Mouse (Mus musculus) cerebellum, postnatal 36 days (tissue): ENCODE data around the gene Glcci1.

Experiments used
- DNase-seq, 2 experiments: peaks; one replicate each; pipeline ENCODE4 v3.0.0; 2021 to 2022; ENCODE audit warnings: mixed read lengths in 2 of 2

The Glcci1 gene

DNA sequence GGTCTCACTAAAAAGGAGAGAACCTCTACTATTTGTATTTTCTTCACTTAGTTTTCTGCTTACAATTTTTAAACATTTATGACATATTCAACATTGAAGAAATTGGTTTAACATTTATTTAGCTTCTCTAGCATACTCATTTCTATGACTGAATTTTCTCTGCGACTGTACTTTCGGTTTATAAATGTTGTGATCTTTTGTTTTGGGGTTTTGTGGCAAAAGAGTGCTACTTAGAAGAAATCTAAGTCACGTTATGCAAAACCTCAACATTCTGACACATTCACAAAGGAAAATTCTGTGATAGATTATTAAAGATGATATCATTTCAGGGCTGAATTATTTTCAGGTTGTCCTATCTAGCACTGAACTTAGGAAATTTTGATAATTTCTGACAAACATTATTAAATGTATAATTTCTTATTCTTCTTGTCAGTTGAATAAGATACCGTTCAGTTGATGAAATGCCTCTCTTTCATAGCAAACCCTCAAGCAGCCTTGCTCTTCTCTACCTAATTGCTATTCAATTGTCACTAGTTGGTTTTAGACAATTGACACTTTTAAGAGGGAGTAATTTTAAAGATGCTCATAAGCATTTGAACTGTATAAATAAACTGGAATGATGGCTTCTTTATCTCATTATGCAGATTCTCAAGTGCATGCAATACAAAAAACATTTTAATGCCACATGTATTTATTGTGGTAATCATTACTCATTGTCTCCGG is 47.6 kb downstream of the Glcci1 start:
- no peak for DNase-seq

DNA sequence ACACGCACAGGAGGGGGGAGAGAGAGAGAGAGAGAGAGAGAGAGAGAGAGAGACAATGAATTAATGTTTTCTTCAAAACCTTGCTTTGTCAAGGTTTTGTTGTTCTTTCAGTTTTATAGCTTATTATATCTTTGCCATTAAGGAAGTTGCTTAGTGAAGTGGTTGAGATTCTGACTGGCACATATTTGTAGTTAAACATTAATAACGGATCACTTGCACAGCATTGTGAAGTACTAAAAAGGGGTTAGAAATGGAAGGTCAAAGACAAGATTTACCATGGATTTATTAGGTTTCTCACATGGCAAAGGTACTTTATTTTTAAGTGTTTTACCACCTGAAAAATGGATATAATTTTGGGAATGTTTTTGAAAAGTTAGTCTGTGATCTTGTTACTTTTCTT is 51.3 kb downstream of the Glcci1 start:
- DNase-seq = no peak

DNA sequence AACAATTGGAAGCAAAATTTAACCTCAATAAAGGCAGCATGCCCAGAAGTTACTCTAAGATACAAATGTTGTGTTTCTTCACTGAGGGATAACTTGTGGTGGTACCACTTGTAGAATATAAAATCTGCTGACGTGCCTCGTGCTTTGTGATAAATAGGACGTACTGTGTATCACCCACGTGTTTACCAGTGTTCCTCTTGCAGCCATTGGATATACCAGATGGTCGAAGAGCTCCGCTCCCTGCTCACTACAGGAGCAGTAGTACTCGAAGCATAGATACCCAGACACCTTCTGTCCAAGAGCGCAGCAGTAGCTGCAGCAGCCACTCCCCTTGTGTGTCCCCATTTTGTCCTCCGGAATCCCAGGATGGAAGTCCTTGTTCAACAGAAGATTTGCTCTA is 73.0 kb downstream of the Glcci1 start:
- peak; percentile 14 to 23 for DNase-seq

DNA sequence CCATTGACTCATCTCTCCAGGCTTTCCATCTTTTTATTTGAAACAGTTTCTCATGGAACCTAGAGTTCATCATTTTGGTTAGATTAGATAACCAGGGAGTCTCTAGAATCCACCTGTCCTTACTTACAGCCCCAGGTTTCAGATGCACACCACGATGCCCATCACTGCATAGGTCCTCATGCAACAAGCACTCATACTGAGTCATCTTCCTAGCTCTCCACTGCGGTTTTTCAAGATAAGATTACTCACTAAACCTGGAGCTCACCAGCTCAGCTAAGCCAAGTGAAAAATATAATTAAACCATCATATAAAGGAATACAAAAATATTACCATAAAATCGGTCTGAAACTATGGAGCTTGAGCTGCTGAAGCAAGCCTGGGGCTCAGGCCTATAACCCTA is 74.5 kb downstream of the Glcci1 start:
- DNase-seq = no peak

DNA sequence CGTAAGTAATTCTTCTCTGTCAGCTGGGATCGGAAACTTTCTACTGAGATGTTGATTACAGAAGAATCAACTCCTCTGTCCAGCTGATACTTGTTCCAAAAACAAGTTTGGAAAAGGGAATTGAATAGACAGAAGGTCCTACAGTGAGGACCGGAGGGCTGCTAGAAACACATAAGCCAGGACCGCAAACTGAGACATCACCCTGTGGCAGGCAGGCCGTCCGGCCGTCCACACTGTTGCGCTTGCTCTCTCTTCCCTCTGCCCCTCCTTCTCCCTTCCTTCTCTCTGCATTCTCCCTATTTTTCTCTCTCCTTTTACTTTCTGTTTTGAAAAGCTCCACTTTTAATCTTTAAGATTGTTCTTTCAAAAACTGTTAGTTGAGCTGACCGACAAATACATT is 82.3 kb downstream of the Glcci1 start:
- peak in 1 of 2 experiments; percentile 26 for DNase-seq

DNA sequence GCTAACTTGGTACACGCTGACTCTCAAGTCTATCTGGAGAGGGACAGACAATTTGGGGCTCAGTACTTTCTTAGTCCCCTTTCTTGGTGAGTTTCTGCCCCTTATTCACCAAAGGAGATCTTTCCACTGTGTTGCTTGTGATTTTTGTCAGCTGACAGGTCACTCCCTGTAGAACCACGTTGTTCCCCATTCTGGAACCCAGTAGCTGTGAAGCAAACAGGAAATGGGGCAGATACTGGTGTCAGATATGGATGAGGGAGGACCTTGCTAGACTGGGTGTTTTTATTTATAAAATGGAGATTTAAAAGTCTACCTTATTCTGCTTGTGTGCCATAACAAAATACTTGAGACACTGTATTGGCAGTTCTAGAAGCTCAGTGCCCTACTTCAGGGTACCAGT is 108.0 kb downstream of the Glcci1 start:
- DNase-seq = no peak

DNA sequence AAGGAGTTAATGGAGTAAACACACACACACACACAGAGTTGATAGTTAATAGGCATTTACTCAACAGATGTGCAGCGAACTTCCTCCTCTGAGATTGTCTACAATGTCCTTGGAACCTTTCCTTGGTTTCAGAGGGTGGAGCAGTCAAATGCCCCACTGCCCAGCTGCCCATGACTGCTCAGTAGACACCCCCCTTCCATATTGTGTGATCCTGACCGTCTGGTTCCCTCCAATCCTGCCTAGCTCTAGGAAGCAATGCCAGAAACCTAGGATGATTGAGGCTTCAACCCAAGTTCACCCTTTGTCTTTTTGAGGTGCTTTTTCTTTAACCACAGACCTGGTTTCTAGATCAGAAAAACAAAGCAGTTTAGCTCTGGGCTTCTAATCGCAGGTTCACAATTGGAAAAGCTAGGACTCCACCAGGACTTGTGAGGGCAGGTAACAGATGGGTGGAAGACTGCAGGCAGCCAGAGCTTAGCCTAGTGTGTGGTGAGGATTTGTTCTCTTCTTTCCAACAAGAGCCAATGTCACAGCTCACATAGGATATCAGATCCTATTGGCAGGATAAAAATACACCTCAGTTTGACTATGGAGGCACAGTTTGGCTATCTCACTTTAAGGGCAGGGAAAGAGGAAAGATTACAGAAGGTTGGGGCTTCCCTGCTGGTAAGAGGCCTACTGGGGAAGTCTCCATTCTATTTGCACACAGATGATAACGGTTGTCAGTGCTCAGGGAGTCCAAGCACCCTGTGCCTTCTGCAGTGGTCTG is 110.4 kb downstream of the Glcci1 start:
- peak; percentile 58 to 62 for DNase-seq

DNA sequence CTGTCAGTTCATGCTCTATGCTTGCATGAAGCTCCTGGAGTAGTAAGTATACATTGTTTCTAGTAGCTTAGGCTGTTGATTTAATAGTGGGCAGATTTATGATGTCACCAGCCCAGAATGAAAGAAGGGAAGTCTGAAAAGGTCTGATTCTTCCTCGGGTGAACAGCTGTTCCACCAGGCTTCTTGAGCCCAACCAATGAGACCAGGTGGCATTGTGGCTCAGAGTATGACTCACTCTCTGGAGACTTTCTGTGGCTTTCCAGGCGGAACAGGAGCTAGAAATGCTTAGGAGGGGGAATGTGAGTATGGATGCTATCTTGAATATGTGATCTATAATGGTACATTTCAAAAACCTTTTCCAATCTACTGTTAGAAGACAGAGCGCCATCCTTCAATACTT is 113.6 kb downstream of the Glcci1 start:
- no peak for DNase-seq

DNA sequence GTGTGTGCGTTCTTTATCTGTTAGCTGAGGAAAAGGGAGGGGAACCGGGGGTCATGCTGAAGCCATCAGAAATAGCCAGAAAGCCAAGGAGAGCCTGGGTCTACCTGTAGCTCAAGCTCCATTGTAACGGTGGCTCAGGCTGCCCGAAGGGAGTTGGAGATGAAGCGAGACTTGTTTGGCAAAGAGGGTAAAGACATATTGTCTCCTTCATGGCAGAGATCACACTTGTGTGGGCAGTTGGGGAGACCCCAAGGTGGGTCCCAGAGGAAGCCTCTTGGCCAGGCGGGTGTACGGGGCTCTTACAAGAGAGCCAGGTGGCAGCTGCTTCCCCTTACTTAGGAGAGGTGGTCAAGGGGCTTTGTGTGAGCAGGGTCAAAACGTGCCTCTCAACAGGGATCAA is 118.8 kb downstream of the Glcci1 start:
- DNase-seq = peak in 1 of 2 experiments; percentile 1

DNA sequence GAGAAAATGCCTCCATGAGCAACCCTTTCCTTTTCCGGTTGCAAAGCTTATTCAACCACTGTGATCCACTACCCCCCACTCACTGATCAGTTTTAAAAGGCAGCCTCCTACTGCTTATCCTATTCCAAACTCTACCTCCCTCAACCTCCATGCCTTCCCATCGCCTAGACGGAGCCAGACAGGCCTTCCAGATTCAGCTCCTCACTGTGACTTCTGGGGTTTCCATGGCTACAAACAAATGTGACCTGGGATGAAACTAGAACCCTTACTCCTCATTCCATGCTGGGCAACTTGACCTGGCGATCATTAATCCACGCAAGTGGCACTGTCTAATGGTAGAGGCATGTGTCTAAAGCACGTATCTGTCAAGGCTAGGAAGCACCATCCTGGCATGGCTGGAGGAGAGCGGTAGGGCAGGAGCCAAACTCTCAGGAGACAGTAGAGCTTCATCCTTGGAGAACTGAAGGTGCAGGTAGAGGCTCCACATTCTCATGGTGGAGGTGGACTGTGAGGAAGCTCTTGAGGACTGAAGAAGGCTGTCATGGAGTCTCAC is 119.4 kb downstream of the Glcci1 start:
- DNase-seq = peak in 1 of 2 experiments; percentile 2

DNA sequence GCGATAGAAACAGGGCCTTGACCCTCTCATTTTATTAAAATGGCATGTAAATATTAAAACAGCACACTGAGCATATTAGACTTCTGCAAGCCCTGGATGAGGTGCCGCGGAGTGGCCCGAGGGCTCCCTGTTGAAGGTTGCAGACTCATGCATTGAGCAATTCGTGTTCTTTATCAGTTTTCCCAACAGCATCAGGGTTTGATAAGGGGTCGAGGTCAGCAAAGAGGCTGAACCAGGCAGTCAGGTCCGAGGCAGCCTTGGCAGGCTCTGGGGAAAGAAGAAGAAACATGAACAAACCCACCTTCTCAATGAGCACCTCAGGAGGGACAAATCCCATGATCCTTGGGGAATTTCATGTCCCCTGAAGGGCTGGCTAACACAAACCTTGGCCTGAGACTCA is 121.1 kb downstream of the Glcci1 start:
- DNase-seq = no peak

DNA sequence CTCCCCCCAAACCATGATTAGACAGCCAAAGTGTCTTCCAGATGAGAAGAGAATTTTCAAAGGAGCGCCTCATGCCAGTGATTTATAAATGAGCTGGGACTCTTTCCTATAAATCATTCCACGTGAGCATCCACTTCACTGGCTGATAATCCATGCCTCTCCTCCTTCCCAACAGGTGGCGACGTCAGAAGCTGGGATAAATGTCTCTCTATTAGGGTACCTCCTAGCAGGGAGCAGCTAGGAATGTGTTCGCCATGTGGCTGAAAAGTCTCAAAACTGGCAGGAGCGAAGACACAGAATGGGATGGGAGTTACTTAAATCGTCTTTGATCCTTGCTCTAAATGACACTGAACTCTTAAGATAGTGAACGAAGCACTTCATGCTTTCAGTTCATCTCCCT is 122.0 kb downstream of the Glcci1 start:
- no peak for DNase-seq

DNA sequence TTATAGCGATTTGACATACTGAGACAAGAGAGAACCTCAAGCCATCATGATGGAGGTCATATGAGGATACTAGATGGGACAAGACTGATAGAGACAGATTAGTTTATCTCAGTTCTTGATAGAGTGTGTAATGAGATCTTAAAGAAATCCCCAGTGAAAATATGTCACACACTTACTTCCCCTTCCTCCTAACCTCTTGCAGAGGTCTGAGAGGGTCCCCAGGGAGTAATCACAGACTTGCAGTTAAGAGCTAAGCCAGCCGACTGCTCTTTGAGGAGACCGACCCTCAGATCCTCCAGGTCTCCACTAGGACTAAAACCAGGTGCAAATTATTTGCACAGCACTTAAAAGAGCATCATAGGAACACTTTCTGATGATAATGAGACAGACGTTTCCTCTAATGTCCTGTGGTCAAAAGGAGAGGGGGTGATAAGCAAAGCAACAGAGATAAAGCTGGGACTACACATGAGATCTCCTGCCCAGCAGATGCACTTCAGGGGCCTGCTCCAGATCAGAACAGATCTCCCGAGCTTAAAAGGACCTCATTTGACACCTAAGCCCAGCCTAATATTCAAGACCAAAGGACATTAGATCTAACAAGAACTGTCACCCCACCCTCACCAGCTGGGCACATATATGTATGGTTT is 122.7 kb downstream of the Glcci1 start:
- no peak for DNase-seq

DNA sequence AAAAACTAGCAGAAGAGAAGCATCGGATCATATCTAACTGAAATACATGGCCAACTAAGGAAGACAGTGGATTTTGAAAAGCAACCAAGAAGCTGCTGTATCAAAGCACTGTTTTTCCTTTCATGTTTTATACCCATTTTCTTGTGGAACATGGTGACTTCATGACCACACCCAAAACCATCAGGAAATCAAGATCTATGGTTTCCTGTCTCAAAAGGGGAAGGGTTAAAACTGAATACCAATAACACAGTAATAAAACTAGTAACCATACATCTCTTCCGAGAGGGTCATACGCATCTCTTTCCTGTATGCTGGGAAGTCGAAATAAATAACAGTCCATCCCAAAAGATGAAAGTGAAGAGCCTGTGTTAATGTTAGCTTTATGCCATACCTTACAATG is 123.3 kb downstream of the Glcci1 start:
- DNase-seq = no peak

DNA sequence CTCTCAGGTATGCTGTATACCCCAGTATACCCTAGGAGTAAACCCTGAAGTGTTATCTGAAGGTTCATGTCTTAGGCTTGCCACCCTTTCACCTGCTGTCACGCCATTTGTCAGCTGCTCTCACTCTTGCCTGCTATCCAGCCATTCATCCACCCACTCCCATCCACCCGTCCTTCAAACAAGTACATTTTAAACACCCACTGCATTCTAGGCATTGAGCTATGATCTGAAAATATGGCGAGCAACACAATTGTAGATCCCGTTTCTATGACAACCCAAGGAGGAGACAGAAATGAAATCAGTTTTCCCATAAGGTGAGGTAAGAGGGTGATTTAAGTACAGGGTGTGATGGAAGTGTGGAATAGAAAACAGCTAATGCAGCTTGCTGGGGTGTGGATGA is 128.7 kb downstream of the Glcci1 start:
- DNase-seq = no peak

DNA sequence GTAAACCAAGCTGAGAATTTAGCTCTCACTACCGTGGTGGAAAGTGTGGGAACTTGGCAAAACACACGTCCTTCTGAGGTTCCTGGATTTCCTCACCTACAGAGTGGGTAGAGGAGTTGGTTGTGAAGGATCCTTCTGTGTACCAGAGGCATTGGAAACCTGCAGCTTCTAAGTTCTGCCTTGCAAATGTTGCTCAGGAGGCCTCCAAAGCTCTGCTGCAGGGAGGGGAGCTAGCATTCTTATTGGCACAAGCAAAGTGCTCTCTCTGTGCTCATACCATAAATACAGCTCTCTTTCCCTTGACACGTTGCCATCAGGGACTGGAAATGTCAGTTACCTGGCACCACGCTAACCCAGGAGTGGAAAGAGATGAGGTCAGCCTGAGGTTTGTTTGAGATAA is 129.5 kb downstream of the Glcci1 start:
- DNase-seq = peak in 1 of 2 experiments; percentile 38

DNA sequence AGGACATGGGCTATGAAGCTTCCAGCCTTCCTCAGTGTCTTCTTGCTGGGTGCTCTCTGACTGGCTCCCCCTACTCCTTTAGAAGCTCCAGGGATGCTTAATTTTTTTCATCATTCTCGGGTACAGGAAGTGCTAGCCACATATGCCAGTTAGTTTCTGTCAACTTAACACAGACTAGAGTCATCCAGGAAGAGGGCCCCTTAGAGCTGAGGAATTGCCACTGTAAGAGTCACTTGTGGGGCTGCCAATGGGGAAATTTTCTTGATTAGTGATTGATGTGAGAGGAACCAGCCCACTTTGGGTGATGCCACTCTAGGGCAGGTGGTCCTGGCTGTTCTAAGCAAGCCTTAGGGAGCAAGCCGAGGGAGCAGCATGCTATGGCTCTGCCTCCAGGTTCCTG is 130.1 kb downstream of the Glcci1 start:
- DNase-seq = no peak

DNA sequence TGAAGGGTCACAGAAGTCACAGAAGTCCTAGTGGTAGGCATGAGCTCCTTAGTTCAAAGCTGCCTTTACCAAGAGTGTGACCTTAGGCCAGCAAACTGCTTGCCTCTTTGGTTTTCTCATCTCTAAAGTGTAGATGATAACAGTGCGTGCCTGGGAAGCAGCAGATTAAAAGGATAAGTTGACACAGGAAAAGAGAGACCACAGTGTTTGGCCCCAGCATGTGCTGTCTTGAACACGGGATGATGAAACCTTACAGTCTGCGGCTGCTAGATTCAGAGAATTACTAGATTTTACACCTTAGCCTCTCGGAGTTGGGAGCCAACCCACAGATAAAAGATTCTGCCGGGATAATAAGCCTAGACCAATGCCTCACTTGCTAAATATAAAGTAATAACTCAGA is 131.5 kb downstream of the Glcci1 start:
- no peak for DNase-seq

DNA sequence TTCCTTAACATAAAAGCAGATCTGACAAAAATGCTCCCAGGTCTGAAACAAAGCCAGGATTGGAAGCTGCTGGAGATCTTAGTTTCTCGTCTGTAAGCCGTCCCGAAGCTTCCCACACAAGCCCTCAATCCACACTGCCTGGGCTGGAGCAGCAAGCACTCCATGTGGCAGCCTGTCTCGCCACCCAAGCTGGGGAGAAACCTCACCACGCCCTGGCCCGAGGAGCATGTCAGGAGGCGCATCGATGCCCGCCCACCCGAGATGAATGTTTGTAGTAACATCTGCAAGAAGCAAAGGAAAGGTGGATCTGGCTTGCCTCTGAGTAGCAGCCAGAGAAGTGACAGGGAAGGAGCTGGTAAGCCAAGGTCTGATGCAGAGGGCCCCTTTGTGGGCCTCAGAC is 135.3 kb downstream of the Glcci1 start:
- DNase-seq = no peak

DNA sequence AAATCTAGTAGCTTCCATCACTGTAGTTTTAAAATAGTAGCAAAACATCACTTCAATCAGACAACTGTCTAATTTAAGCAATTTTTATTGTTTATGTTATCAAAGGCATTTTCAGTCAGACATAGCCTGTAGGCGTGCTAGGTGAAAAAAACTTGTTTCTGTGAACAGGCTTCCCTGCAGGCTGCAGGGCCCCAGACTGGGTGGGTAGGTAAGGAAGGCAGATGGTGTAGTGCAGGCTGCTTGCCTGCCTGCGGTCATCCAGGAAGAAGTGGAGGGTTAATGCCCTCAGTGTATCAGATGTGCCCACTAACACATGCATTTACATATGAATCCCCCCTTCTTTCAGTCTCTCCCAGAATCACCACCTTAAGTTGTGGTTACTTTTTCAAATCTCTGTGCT is 136.3 kb downstream of the Glcci1 start:
- DNase-seq = peak in 1 of 2 experiments; percentile 39
